Mouse (Mus musculus): Measurements from ENCODE around the gene Taf10.

DNA sequence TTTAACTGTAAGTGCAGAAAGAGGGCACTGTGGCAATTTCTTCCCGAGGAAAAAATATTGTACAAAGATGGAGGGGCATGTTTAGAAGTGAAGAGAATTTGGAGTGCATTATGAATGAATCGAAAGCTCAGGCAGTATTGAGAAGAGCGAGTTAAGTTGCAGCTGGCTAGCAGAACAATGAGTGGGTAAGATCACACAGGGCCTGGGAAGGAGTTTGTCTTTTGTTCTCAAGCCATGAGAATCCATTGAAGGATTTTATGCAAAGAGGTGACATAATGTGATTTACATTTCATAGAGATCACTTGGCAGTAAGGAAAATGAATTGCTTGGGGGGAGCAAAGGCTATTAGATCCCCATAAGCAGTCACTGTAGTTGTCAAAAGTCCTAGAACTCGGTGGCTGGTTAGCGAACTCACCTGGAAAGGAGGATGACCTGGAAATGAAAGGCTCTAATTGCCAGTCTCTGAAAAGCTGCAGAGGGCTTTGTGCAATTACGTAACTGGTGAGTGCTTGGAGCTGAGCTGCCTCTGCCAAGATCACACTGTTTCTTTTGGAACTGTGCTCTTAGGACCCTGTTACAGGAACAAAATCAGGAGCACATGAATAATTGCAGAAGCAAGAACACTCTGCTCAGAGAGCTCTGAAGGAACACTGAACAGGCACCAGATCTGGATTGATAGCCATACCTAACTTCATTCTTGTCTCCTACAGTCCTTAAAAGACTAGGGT, 15.3 kb downstream of the Taf10 start:
- no peak for TF ChIP-seq MEF2A (IDR thresholded peaks at IDR 0.05; ENCODE audit: extremely low read depth, insufficient replicate concordance, low read depth, low read length, poor library complexity, severe bottlenecking)
- no peak for TF ChIP-seq POLR2AphosphoS5 (IDR thresholded peaks at IDR 0.05; ENCODE audit: borderline replicate concordance, low read depth, low read length)

Data from MEL (cell line).